Mouse (Mus musculus) telencephalon, adult 2 months (tissue): ENCODE data around the gene Vgll4.

Experiments
- DNase-seq: peaks from one replicate; pipeline ENCODE4 v3.0.0-alpha.2; 2011; ENCODE audit warnings: low read depth, low spot score

Gene Vgll4

GRCm38 (mm10) chr6:114918994-114919393 lies 50.8 kb downstream of the Vgll4 start:
- no peak for DNase-seq

GRCm38 (mm10) chr6:114917770-114918635 lies 51.8 kb downstream of the Vgll4 start:
- DNase-seq, result no peak

GRCm38 (mm10) chr6:114917129-114917528 lies 52.7 kb downstream of the Vgll4 start:
- DNase-seq, result no peak

- no peak for DNase-seq
Observed at GRCm38 (mm10) chr6:114916715-114916992, 53.1 kb downstream of the Vgll4 start.

- no peak for DNase-seq
Observed at GRCm38 (mm10) chr6:114915915-114916714, 53.7 kb downstream of the Vgll4 start.

GRCm38 (mm10) chr6:114914041-114914716 lies 55.6 kb downstream of the Vgll4 start:
- no peak for DNase-seq

GRCm38 (mm10) chr6:114913142-114913541 lies 56.7 kb downstream of the Vgll4 start:
- no peak for DNase-seq

- no peak for DNase-seq
Observed at GRCm38 (mm10) chr6:114911540-114911939, 58.3 kb downstream of the Vgll4 start.

- no peak for DNase-seq
Observed at GRCm38 (mm10) chr6:114909801-114910200, 60.0 kb downstream of the Vgll4 start.

GRCm38 (mm10) chr6:114907459-114907858 lies 62.3 kb downstream of the Vgll4 start:
- no peak for DNase-seq

GRCm38 (mm10) chr6:114906209-114906608 lies 63.6 kb downstream of the Vgll4 start:
- DNase-seq, result no peak

GRCm38 (mm10) chr6:114905253-114906028 lies 64.4 kb downstream of the Vgll4 start:
- no peak for DNase-seq

- DNase-seq, result no peak
Observed at GRCm38 (mm10) chr6:114904818-114905217, 65.0 kb downstream of the Vgll4 start.

- DNase-seq, result no peak
Observed at GRCm38 (mm10) chr6:114904233-114904632, 65.6 kb downstream of the Vgll4 start.

GRCm38 (mm10) chr6:114901921-114902320 lies 67.9 kb downstream of the Vgll4 start:
- no peak for DNase-seq

GRCm38 (mm10) chr6:114901321-114901824 lies 68.4 kb downstream of the Vgll4 start:
- no peak for DNase-seq

- no peak for DNase-seq
Observed at GRCm38 (mm10) chr6:114900194-114900593, 69.6 kb downstream of the Vgll4 start.

GRCm38 (mm10) chr6:114899652-114900051 lies 70.1 kb downstream of the Vgll4 start:
- no peak for DNase-seq

GRCm38 (mm10) chr6:114898949-114899348 lies 70.8 kb downstream of the Vgll4 start:
- DNase-seq, result no peak

GRCm38 (mm10) chr6:114896281-114896680 lies 73.5 kb downstream of the Vgll4 start:
- no peak for DNase-seq

- DNase-seq, result no peak
Observed at GRCm38 (mm10) chr6:114895191-114895590, 74.6 kb downstream of the Vgll4 start.
